Mouse (Mus musculus): Measurements from ENCODE around the gene Pcbp3. TPM values are rescaled to one million over a fixed set of nuclear protein-coding genes. Genes with fewer than 3 reads are reported as not detected.

Gene Pcbp3
- 1 to 10 TPM; 4.3 to 7.0 TPM for total RNA-seq (2023)

GRCm38 (mm10) chr10:76961790-76962489, at the start of gene Pcbp3:
Gene Pcbp3, minus strand, starts transcription at chr10:76961887.

GRCm38 (mm10) chr10:76725682-76726285, 235.9 kb downstream of the Pcbp3 start, which contains the start of gene Col6a1:
Gene Col6a1, minus strand, starts transcription at chr10:76726168.

Other genes starting within 250 kb of the Pcbp3 start
- under 1 TPM in 1 of 2 experiments, not detected in 1; 0.84 TPM for gene Col6a1, start 235.7 kb downstream of the Pcbp3 start, total RNA-seq (2023)
- 1 to 10 TPM; 5.8 to 6.1 TPM for gene Slc19a1, start 70.4 kb upstream of the Pcbp3 start, total RNA-seq (2023)
- under 1 TPM; 0.16 to 0.24 TPM for gene Col18a1, start 204.7 kb upstream of the Pcbp3 start, total RNA-seq (2023)